Mouse (Mus musculus): ENCODE data around the gene Olfml3. TPM values are rescaled to one million over a fixed set of nuclear protein-coding genes. Genes with fewer than 3 reads are reported as not detected.
A peak's percentile ranks its signal among the peaks of the same experiment; 100 is the strongest.

Gene Olfml3
- polyA plus RNA-seq, 1 experiment from 2014 or later, result 4.8 TPM

GRCm38 (mm10) chr3:103751558-103751957 is 13.8 kb upstream of the Olfml3 start:
- H3K27me3 ChIP-seq (ENCODE audit: control insufficient read depth, insufficient read depth, low read length), result no peaks in the 10 kb centered on the region
- 92% methylated on average over 2 of the region's 2 CpGs for WGBS
- H3K4me3 ChIP-seq (replicated peaks; ENCODE audit: low read depth, low read length), result no peak overlapping the region
- peaks cover 84% of the 10 kb centered on the region for H3K36me3 ChIP-seq (ENCODE audit: control insufficient read depth, insufficient read depth, low read length)
- DNase-seq, result no peak
- H3K9me3 ChIP-seq (ENCODE audit: control insufficient read depth, low read length), result no peaks in the 10 kb centered on the region
- no peak overlapping the region for H3K9ac ChIP-seq (replicated peaks; ENCODE audit: low read length)
- no peaks in the 10 kb centered on the region for H3K4me1 ChIP-seq (ENCODE audit: control insufficient read depth, insufficient read depth, low read length)
- no peak overlapping the region for H3K4me2 ChIP-seq (ENCODE audit: low read length)
- ATAC-seq (ENCODE audit: low FRiP score, low TSS enrichment), result no peak
- no peak overlapping the region for H3K27ac ChIP-seq (replicated peaks; ENCODE audit: low read depth, low read length)

- Histone ChIP-seq H3K36me3 (ENCODE audit: control insufficient read depth, insufficient read depth, low read length) (peaks cover 83% of the 10 kb centered on the region), H3K9me3 (ENCODE audit: control insufficient read depth, low read length) (no peaks in the 10 kb centered on the region), H3K27me3 (ENCODE audit: control insufficient read depth, insufficient read depth, low read length) (no peaks in the 10 kb centered on the region), H3K9ac (replicated peaks; ENCODE audit: low read length) (no peak overlapping the region), H3K4me1 (ENCODE audit: control insufficient read depth, insufficient read depth, low read length) (no peaks in the 10 kb centered on the region), H3K4me3 (replicated peaks; ENCODE audit: low read depth, low read length) (no peak overlapping the region), H3K4me2 (ENCODE audit: low read length) (no peak overlapping the region), H3K27ac (replicated peaks; ENCODE audit: low read depth, low read length) (no peak overlapping the region)
- 93% methylated on average over 5 of the region's 5 CpGs for WGBS
- DNase-seq (no peak), ATAC-seq (ENCODE audit: low FRiP score, low TSS enrichment) (no peak)
Measured at GRCm38 (mm10) chr3:103746711-103747110, 8.9 kb upstream of the Olfml3 start.

GRCm38 (mm10) chr3:103745001-103745770 is 7.4 kb upstream of the Olfml3 start:
- Histone ChIP-seq H3K4me1 (ENCODE audit: control insufficient read depth, insufficient read depth, low read length) (no peaks in the 10 kb centered on the region), H3K9me3 (ENCODE audit: control insufficient read depth, low read length) (no peaks in the 10 kb centered on the region), H3K4me3 (replicated peaks; ENCODE audit: low read depth, low read length) (no peak overlapping the region), H3K27me3 (ENCODE audit: control insufficient read depth, insufficient read depth, low read length) (no peaks in the 10 kb centered on the region), H3K9ac (replicated peaks; ENCODE audit: low read length) (no peak overlapping the region), H3K36me3 (ENCODE audit: control insufficient read depth, insufficient read depth, low read length) (peaks cover 76% of the 10 kb centered on the region), H3K27ac (replicated peaks; ENCODE audit: low read depth, low read length) (no peak overlapping the region), H3K4me2 (ENCODE audit: low read length) (no peak overlapping the region)
- ATAC-seq (ENCODE audit: low FRiP score, low TSS enrichment) (no peak), DNase-seq (no peak)
- whole genome bisulfite sequencing, result 94% methylated on average over 14 of the region's 14 CpGs

GRCm38 (mm10) chr3:103743208-103743607 is 5.4 kb upstream of the Olfml3 start:
- H3K36me3 ChIP-seq (ENCODE audit: control insufficient read depth, insufficient read depth, low read length), result peaks cover 56% of the 10 kb centered on the region
- 88% methylated on average over 6 of the region's 6 CpGs for WGBS

GRCm38 (mm10) chr3:103740342-103740741 is 2.5 kb upstream of the Olfml3 start:
- Histone ChIP-seq H3K27me3 (ENCODE audit: control insufficient read depth, insufficient read depth, low read length) (no peaks in the 10 kb centered on the region), H3K9ac (replicated peaks; ENCODE audit: low read length) (no peak overlapping the region), H3K36me3 (ENCODE audit: control insufficient read depth, insufficient read depth, low read length) (peaks cover 29% of the 10 kb centered on the region), H3K4me1 (ENCODE audit: control insufficient read depth, insufficient read depth, low read length) (peaks cover 16% of the 10 kb centered on the region), H3K9me3 (ENCODE audit: control insufficient read depth, low read length) (no peaks in the 10 kb centered on the region), H3K4me2 (ENCODE audit: low read length) (no peak overlapping the region), H3K4me3 (replicated peaks; ENCODE audit: low read depth, low read length) (no peak overlapping the region), H3K27ac (replicated peaks; ENCODE audit: low read depth, low read length) (no peak overlapping the region)
- DNase-seq, result peak; percentile 45
- WGBS, result 14% methylated on average over 5 of the region's 5 CpGs
- no peak for ATAC-seq (ENCODE audit: low FRiP score, low TSS enrichment)

More at GRCm38 (mm10) chr3:103743208-103743607, 5.4 kb upstream of the Olfml3 start:
- no peak overlapping the region for H3K27ac ChIP-seq (replicated peaks; ENCODE audit: low read depth, low read length)
- ATAC-seq (ENCODE audit: low FRiP score, low TSS enrichment) (no peak), DNase-seq (no peak)
- H3K9ac ChIP-seq (replicated peaks; ENCODE audit: low read length), result no peak overlapping the region
- peaks cover under 1% of the 10 kb centered on the region; the same call in 1 of the 2 replicates for H3K4me1 ChIP-seq (ENCODE audit: control insufficient read depth, insufficient read depth, low read length)
- no peak overlapping the region for H3K4me3 ChIP-seq (replicated peaks; ENCODE audit: low read depth, low read length)
- no peak overlapping the region for H3K4me2 ChIP-seq (ENCODE audit: low read length)
- no peaks in the 10 kb centered on the region for H3K9me3 ChIP-seq (ENCODE audit: control insufficient read depth, low read length)
- no peaks in the 10 kb centered on the region for H3K27me3 ChIP-seq (ENCODE audit: control insufficient read depth, insufficient read depth, low read length)

GRCm38 (mm10) chr3:103739329-103739728 is 1.5 kb upstream of the Olfml3 start, which contains the start of gene Gm10964:
Gm10964 (plus strand) TSS chr3:103739366.
- Histone ChIP-seq H3K4me3 (replicated peaks; ENCODE audit: low read depth, low read length) (no peak within 1 kb of the TSS), H3K27ac (replicated peaks; ENCODE audit: low read depth, low read length) (peak within 1 kb of the TSS; percentile 76), H3K4me2 (ENCODE audit: low read length) (peak within 1 kb of the TSS; percentile 49), H3K9me3 (ENCODE audit: control insufficient read depth, low read length) (no peaks in the 10 kb centered on the region), H3K9ac (replicated peaks; ENCODE audit: low read length) (no peak within 1 kb of the TSS), H3K4me1 (ENCODE audit: control insufficient read depth, insufficient read depth, low read length) (peaks cover 22% of the 10 kb centered on the region), H3K27me3 (ENCODE audit: control insufficient read depth, insufficient read depth, low read length) (no peaks in the 10 kb centered on the region), H3K36me3 (ENCODE audit: control insufficient read depth, insufficient read depth, low read length) (peaks cover 19% of the 10 kb centered on the region)
- 93% methylated on average over 1 of the region's 1 CpGs for WGBS
- no peak for ATAC-seq (ENCODE audit: low FRiP score, low TSS enrichment)
- no peak for DNase-seq

- ATAC-seq (ENCODE audit: low FRiP score, low TSS enrichment) (no peak), DNase-seq (peak; percentile 51)
- H3K27ac ChIP-seq (replicated peaks; ENCODE audit: low read depth, low read length), result peak overlapping the region; percentile 76
- 54% methylated on average over 16 of the region's 16 CpGs for WGBS
- no peaks in the 10 kb centered on the region for H3K9me3 ChIP-seq (ENCODE audit: control insufficient read depth, low read length)
- H3K4me1 ChIP-seq (ENCODE audit: control insufficient read depth, insufficient read depth, low read length), result peaks cover 35% of the 10 kb centered on the region
- no peak overlapping the region for H3K4me3 ChIP-seq (replicated peaks; ENCODE audit: low read depth, low read length)
- H3K9ac ChIP-seq (replicated peaks; ENCODE audit: low read length), result peak overlapping the region; percentile 36; the same call in 1 of the 2 replicates
- H3K27me3 ChIP-seq (ENCODE audit: control insufficient read depth, insufficient read depth, low read length), result no peaks in the 10 kb centered on the region
- peak overlapping the region; percentile 49 for H3K4me2 ChIP-seq (ENCODE audit: low read length)
- peaks cover 4% of the 10 kb centered on the region; the same call in 1 of the 2 replicates for H3K36me3 ChIP-seq (ENCODE audit: control insufficient read depth, insufficient read depth, low read length)
Measured at GRCm38 (mm10) chr3:103737061-103737754, 593 bp downstream of the Olfml3 start.

GRCm38 (mm10) chr3:103735776-103736600 is 1.8 kb downstream of the Olfml3 start:
- peaks cover 35% of the 10 kb centered on the region for H3K4me1 ChIP-seq (ENCODE audit: control insufficient read depth, insufficient read depth, low read length)
- H3K36me3 ChIP-seq (ENCODE audit: control insufficient read depth, insufficient read depth, low read length), result no peaks in the 10 kb centered on the region
- DNase-seq (no peak), ATAC-seq (ENCODE audit: low FRiP score, low TSS enrichment) (no peak)
- WGBS, result 79% methylated on average over 28 of the region's 28 CpGs
- H3K27me3 ChIP-seq (ENCODE audit: control insufficient read depth, insufficient read depth, low read length), result no peaks in the 10 kb centered on the region
- H3K4me2 ChIP-seq (ENCODE audit: low read length), result no peak overlapping the region
- no peak overlapping the region for H3K4me3 ChIP-seq (replicated peaks; ENCODE audit: low read depth, low read length)
- no peak overlapping the region for H3K27ac ChIP-seq (replicated peaks; ENCODE audit: low read depth, low read length)
- H3K9ac ChIP-seq (replicated peaks; ENCODE audit: low read length), result no peak overlapping the region
- no peaks in the 10 kb centered on the region for H3K9me3 ChIP-seq (ENCODE audit: control insufficient read depth, low read length)

All from midbrain, embryonic 14.5 days (tissue).